Mouse (Mus musculus) C2C12 (cell line): ENCODE results near the gene Il31ra.

Source experiments
- CTCF ChIP-seq: IDR thresholded peaks from one replicate; pipeline ENCODE4 v1.5.1; 2011; ENCODE audit not compliant: control insufficient read depth, insufficient read depth, insufficient read length
- MYOD1 ChIP-seq: IDR thresholded peaks from one replicate; pipeline ENCODE4 v1.6.1; 2011; ENCODE audit warnings: low read depth; ENCODE audit not compliant: control insufficient read depth, insufficient read length

- TF ChIP-seq MYOD1 (no peak), CTCF (no peak)
Measured at GRCm38 (mm10) chr13:112590254-112590653, 3.9 kb downstream of the Il31ra start.
